Mouse (Mus musculus): ENCODE results near the gene Cdkn2d. TPM values are rescaled to one million over a fixed set of nuclear protein-coding genes. Genes with fewer than 3 reads are reported as not detected.

Cdkn2d gene
- polyA plus RNA-seq, 1 experiment from 2014 or later = 81.3 TPM

DNA sequence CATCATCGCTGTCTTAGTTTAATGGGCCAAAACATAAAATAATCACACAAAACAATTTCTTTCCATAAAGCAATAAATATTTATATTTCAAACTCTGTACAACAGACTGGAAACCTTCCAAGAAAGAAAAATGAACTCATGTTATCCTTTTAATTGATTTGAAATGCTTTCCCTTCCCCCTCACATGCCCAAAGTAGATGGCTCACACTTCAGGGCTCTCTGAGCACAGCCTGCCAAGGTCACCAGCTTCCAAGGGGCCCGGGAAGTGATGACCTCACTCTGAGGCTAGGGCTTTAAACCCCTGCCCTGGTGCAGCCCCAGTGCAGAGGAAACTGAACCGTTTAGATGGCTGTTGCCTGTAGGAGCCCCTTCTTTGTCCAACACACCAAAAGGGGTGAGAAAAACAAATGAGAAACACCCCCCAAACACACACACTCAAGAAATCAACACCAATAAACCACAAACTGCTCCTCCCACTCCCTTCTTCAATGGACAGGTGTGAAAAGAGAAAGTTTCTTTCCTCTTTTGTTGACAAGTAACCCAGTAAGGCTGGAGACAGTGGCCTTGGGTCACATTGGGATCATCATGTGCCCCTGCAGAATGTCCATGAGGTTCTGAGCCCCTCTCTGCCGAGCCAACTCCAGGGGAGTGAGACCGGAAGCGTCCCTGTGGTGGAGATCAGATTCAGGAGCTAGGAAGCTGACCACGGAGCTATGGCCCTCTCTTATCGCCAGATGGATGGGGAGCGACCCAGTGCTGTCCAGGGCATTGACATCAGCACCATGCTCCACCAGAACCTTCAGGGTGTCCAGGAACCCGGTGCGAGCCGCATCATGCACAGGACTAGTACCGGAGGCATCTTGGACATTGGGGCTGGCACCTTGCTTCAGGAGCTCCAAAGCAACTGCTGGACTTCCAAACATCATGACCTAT lies 2.5 kb downstream of the Cdkn2d start:
- Histone ChIP-seq H3K4me1 (replicated peaks) (peaks cover 42% of the 10 kb centered on the region), H3K27ac (peak overlapping the region; percentile 84), H3K27me3 (no peaks in the 10 kb centered on the region), H3K36me3 (peaks cover 15% of the 10 kb centered on the region), H3K9ac (replicated peaks) (peak overlapping the region; percentile 77; the same call in 1 of the 2 replicates), H3K4me3 (replicated peaks) (peak overlapping the region; percentile 80), H3K4me2 (replicated peaks) (peak overlapping the region; percentile 78), H3K9me3 (no peaks in the 10 kb centered on the region)
- ATAC-seq = no peak
- 84% methylated on average over 13 of the region's 13 CpGs for WGBS

DNA sequence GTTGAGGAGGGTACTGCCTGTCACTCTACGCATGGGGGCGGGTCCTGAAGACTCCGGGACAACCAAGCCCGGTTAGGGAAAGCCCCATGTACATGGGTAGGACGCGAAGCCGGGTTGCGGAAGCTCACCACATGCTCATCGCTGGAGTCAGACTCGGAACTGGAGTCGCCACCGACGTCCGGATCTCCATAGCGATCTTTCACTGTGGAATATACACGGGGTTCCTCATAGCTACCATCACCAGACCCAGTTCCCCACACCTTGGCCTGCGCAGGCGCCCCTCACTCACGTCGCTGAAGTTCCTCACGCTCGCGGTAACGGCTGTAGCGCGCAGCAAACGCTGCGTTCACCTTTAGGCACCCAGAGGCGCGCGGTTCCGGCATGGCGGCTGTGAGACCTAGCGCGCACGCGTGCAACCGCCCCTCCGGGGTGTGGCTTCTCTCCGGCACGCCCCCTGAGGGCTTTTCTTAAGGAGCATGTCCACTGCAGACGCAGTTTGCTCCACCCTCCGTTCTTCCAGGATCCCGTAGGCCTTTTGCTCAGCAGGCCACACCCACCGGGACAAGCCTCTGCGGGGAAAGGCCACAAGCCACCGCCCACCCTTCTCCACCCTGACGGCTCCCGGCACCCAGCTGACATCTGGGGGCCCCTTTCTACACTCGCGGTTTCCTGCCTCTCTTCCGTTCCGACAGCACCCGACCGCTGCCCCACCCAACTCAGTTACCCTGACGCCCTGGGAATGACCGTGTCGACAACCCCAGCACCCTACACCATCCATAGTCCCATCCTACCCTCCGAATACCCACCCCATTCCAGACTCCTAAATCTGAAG lies 3.4 kb downstream of the Cdkn2d start, which contains the start of gene Kri1:
TSS of gene Kri1 (minus strand) at position 399 of the 832 bp plus-strand sequence.
- peak; percentile 79 for ATAC-seq
- Histone ChIP-seq H3K27me3 (no peaks in the 10 kb centered on the region), H3K36me3 (peaks cover 19% of the 10 kb centered on the region), H3K4me1 (replicated peaks) (peaks cover 42% of the 10 kb centered on the region), H3K4me3 (replicated peaks) (peak within 1 kb of the TSS; percentile 80), H3K27ac (peak within 1 kb of the TSS; percentile 84), H3K9me3 (no peaks in the 10 kb centered on the region), H3K9ac (replicated peaks) (peak within 1 kb of the TSS; percentile 77), H3K4me2 (replicated peaks) (peak within 1 kb of the TSS; percentile 78)
- WGBS = under 1% methylated on average over 59 of the region's 59 CpGs

DNA sequence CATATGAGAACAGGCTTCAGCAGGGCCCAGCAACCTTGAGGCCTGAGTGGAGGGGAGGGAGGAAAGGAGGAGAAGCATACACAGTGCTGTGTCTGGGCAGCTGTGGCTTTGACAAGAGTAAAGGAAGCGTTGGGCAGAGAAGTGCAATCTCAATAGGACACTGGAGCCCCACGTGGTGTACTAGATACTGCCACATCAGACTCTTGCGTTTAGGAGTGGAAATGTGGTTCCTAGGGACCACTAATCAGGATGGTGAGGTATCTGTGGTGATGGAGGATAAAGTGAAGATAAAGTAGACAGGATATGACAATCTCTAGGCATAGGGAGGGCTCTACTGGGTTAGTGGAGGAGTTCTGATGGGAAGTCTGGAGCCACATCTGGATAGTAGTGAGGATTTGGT lies 4.5 kb downstream of the Cdkn2d start:
- Histone ChIP-seq H3K4me3 (replicated peaks) (peak overlapping the region; percentile 80), H3K4me2 (replicated peaks) (peak overlapping the region; percentile 78), H3K9ac (replicated peaks) (peak overlapping the region; percentile 77), H3K4me1 (replicated peaks) (peaks cover 42% of the 10 kb centered on the region), H3K27me3 (no peaks in the 10 kb centered on the region), H3K36me3 (peaks cover 28% of the 10 kb centered on the region), H3K9me3 (no peaks in the 10 kb centered on the region), H3K27ac (no peak overlapping the region)
- no peak for ATAC-seq
- WGBS = 77% methylated on average over 3 of the region's 3 CpGs

DNA sequence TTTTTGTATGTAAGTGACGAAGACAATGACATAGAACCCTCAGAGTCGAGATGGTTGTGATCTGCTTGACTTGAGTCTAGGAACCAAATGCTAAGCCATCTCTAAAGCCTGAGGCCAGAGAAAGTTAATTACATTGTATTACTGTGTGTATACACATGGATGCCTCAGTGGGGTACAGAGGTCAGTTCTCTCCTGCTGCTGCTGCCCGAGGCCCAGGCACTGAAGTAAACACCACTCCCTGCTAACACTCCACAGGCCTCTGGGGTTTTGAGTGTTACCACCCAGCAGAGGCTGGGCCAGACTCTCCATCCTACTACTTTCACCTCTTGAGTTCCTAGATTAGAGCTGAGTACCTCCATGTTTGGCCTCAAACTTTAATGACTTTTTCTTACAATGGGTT lies 7.2 kb downstream of the Cdkn2d start:
- no peak for ATAC-seq
- H3K9ac ChIP-seq (replicated peaks) = no peak overlapping the region
- H3K27ac ChIP-seq = no peak overlapping the region
- no peak overlapping the region for H3K4me3 ChIP-seq (replicated peaks)
- WGBS = 86% methylated on average over 3 of the region's 3 CpGs
- H3K27me3 ChIP-seq = no peaks in the 10 kb centered on the region
- peaks cover 28% of the 10 kb centered on the region for H3K4me1 ChIP-seq (replicated peaks)
- peaks cover 54% of the 10 kb centered on the region for H3K36me3 ChIP-seq
- H3K9me3 ChIP-seq = no peaks in the 10 kb centered on the region
- H3K4me2 ChIP-seq (replicated peaks) = no peak overlapping the region

DNA sequence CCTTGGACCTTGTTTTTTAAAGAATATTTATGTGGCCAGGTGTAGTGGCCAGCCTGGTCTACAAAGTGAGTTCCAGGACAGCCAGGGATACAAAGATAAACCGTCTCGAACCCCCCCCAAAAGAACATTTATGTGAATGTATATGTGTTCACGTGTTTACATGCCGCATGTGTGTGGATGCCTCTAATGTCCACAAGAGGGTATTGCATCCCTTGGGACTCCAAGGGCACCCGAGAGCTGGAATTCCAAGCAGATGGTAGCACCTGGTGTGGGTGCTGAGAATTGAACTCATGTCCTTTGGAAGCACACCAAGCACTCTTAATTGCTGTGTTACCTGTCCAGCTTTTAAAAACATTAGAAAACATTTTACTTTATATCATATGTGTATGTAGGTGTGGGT lies 7.6 kb downstream of the Cdkn2d start:
- ATAC-seq = no peak
- Histone ChIP-seq H3K4me1 (replicated peaks) (peaks cover 24% of the 10 kb centered on the region), H3K27ac (no peak overlapping the region), H3K36me3 (peaks cover 58% of the 10 kb centered on the region), H3K9me3 (no peaks in the 10 kb centered on the region), H3K27me3 (no peaks in the 10 kb centered on the region), H3K4me3 (replicated peaks) (no peak overlapping the region), H3K4me2 (replicated peaks) (no peak overlapping the region), H3K9ac (replicated peaks) (no peak overlapping the region)
- 91% methylated on average over 5 of the region's 5 CpGs for WGBS

DNA sequence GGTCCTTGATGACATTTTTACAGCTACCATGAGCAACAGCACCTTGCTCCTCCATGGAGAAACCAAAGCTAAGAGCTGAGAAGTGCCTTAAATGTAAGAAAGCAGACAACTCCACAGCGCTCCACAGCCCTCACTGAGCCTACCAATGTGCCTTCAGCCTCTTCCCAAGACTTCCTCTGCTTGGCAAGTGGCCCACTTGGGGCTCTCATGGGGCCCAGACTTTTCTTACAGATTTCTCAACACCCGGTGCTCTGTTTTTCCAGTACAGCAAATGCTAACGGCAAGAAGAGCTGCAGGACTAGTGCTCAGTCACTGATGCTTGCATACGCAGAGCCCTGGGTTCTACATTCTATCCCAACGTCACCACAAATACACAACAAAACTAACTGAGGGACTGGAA lies 13.4 kb downstream of the Cdkn2d start:
- 97% methylated on average over 5 of the region's 5 CpGs for WGBS
- no peak for ATAC-seq
- H3K4me1 ChIP-seq (replicated peaks) = no peaks in the 10 kb centered on the region

DNA sequence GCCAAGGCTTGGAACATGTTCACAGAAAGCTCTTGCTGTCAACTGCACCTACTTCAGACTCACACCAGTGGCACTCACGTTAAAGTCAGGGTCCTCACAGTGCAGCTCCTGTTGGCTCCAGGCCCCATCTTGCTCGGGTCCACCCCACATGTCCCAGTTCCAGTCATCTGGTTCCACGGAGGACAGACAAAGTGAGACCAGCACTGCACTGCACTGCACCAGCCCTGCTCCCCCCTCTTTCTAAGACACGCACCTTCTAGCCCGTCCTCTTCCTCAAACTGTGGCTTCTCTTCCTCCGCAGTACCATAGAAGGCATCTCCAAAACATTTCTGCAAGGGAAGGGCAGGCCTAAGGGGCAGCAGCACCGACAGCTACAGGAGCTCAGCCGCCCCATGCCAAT lies 14.9 kb downstream of the Cdkn2d start:
- Histone ChIP-seq H3K27ac (no peak overlapping the region), H3K9ac (replicated peaks) (no peak overlapping the region), H3K4me3 (replicated peaks) (no peak overlapping the region), H3K36me3 (peaks cover 97% of the 10 kb centered on the region), H3K27me3 (no peaks in the 10 kb centered on the region), H3K4me1 (replicated peaks) (no peaks in the 10 kb centered on the region), H3K4me2 (replicated peaks) (no peak overlapping the region), H3K9me3 (no peaks in the 10 kb centered on the region)
- 0 out of 2 replicates have a peak, but pooled peaks have one; percentile 22 for ATAC-seq
- 89% methylated on average over 8 of the region's 8 CpGs for whole genome bisulfite sequencing

More for the DNA sequence above, 13.4 kb downstream of the Cdkn2d start:
- peaks cover 95% of the 10 kb centered on the region for H3K36me3 ChIP-seq
- no peak overlapping the region for H3K4me3 ChIP-seq (replicated peaks)
- H3K27me3 ChIP-seq = no peaks in the 10 kb centered on the region
- H3K4me2 ChIP-seq (replicated peaks) = no peak overlapping the region
- H3K27ac ChIP-seq = no peak overlapping the region
- H3K9me3 ChIP-seq = no peaks in the 10 kb centered on the region
- no peak overlapping the region for H3K9ac ChIP-seq (replicated peaks)

DNA sequence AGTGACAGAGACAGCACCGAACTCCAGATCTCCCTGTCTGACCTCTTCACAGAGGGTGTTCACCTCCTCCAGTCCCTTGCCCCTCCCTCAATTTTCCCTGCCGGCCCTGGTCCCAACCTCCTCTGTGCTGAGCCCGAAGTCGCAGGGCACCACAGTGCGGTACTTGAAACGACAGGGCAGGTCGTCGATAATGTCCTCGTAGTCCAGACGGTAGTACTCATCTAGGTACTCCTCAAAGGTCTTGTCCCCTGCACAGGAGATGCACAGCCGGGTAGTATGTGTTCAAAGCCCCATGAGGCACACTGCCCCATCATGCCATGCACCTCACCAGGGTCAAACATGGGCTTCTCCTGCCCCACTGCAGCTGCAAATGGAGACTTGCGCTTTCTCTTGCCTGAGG lies 15.5 kb downstream of the Cdkn2d start:
- WGBS = 92% methylated on average over 12 of the region's 12 CpGs
- Histone ChIP-seq H3K9ac (replicated peaks) (no peak overlapping the region), H3K4me1 (replicated peaks) (no peaks in the 10 kb centered on the region), H3K4me3 (replicated peaks) (no peak overlapping the region), H3K27me3 (no peaks in the 10 kb centered on the region), H3K9me3 (no peaks in the 10 kb centered on the region), H3K27ac (no peak overlapping the region), H3K4me2 (replicated peaks) (no peak overlapping the region), H3K36me3 (peaks cover 97% of the 10 kb centered on the region)
- ATAC-seq = no peak

DNA sequence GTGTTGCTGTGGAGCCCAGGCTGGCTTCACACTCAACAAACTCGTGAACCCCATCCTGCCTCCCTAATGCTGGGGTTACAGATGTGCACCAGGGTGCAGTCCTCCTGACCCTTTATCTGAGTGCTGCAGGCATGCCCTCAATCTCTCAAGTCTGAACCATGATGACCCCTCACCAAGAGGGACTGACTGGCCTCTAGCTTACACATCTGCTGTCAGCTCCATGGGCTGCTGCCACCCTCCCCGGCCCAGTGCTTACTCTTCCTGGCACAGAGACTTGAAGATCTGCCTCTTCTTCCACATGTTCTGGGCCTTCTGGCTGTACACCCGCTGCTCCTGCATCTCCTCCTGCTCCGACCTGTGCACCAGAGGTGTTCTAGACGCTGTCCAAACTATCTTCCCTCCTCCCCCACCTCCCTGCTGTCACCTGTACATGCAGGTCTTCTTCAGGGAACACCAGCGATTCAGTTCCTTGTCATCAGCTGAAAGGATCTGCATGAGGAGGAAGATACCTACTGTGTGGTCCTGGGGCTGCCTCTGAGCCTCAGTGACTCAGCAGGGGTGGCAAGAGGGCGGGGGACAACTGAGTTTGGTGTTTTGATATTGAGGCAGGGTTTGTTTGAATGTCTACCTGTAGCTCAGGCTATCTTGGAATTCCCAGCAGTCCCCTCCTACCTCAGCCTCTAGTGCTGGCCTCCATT lies 16.0 kb downstream of the Cdkn2d start:
- ATAC-seq = no peak
- no peaks in the 10 kb centered on the region for H3K27me3 ChIP-seq
- no peak overlapping the region for H3K27ac ChIP-seq
- H3K9me3 ChIP-seq = no peaks in the 10 kb centered on the region
- WGBS = 92% methylated on average over 7 of the region's 7 CpGs
- H3K4me2 ChIP-seq (replicated peaks) = no peak overlapping the region
- no peak overlapping the region for H3K9ac ChIP-seq (replicated peaks)
- no peaks in the 10 kb centered on the region for H3K4me1 ChIP-seq (replicated peaks)
- peaks cover 98% of the 10 kb centered on the region for H3K36me3 ChIP-seq
- H3K4me3 ChIP-seq (replicated peaks) = no peak overlapping the region

DNA sequence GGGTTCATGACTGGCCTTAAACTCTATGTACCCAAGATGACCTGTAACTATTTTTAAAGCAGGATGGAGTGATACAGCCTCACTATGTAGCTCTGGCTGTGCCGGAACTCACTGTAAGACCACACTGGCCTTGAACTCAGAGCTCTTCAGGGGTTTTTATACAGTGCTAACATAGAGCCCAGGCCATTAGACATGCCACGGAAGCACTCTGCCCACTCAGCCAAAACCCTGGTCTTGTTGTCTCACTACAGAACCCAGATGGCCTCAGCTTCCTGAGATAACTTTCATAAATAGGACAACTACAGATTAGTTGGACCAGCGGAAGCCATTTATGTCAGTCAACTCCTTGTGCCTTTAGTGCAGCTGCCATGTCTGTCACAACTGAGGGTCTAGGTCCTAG lies 16.9 kb downstream of the Cdkn2d start:
- WGBS = 97% methylated on average over 3 of the region's 3 CpGs
- H3K4me1 ChIP-seq (replicated peaks) = no peaks in the 10 kb centered on the region

DNA sequence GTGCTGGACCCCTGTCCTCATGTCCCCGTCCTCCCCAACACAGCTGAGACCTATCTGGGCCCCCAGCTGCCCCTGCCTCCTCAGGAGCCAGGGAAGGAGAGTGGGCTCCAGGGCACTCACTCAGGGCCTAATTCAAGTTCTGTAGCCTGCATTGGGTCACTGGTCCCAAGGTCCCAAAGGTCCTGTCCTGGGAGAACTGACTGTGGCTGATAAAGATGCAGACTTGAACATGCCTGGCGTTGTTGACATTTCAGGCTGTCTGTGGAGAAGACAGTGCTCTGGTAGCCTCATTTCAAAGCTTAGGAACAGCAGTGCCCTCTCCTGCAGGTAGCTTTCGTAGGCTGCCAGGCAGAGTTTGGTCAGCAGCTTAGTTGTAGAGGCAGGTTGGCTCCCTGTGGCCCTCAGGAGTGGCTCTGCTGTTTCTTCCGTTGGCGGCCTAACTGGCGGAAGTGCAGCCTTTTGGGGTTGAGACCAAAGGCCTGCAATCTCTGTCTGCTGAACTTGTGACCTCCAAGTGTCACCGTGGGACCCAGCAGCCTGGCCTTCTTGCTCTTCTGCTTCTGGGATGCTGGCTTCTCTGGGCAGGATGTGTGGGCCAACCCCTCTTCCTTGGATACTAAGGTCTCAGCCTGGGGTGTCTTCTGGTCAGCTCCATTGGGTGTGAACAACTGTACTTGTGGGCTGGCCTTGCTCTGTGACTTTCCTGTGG lies 17.5 kb downstream of the Cdkn2d start:
- WGBS = 84% methylated on average over 7 of the region's 7 CpGs
- Histone ChIP-seq H3K27ac (no peak overlapping the region), H3K4me3 (replicated peaks) (no peak overlapping the region), H3K9me3 (no peaks in the 10 kb centered on the region), H3K27me3 (no peaks in the 10 kb centered on the region), H3K9ac (replicated peaks) (no peak overlapping the region), H3K4me2 (replicated peaks) (no peak overlapping the region), H3K36me3 (peaks cover 98% of the 10 kb centered on the region), H3K4me1 (replicated peaks) (no peaks in the 10 kb centered on the region)
- no peak for ATAC-seq

More for the DNA sequence above, 16.9 kb downstream of the Cdkn2d start:
- H3K27ac ChIP-seq = no peak overlapping the region
- ATAC-seq = no peak
- no peak overlapping the region for H3K9ac ChIP-seq (replicated peaks)
- no peak overlapping the region for H3K4me2 ChIP-seq (replicated peaks)
- no peak overlapping the region for H3K4me3 ChIP-seq (replicated peaks)
- peaks cover 98% of the 10 kb centered on the region for H3K36me3 ChIP-seq
- H3K27me3 ChIP-seq = no peaks in the 10 kb centered on the region
- H3K9me3 ChIP-seq = no peaks in the 10 kb centered on the region

Data from midbrain, embryonic 13.5 days (tissue).